Mouse (Mus musculus) fat pad, adult 2 months (tissue): ENCODE results near the gene Fastk.
A peak's percentile ranks its signal among the peaks of the same experiment; 100 is the strongest.
"Not testable (repeated sequence)": the region's sequence is repeated elsewhere in the genome, so short reads cannot be mapped to it uniquely, and the experiment has no call there.

Experiments used
- DNase-seq: peaks from one replicate; pipeline ENCODE4 v3.0.0-alpha.2; 2011; ENCODE audit warnings: low read depth, low spot score; ENCODE audit errors: extremely low read depth

The Fastk gene

DNA sequence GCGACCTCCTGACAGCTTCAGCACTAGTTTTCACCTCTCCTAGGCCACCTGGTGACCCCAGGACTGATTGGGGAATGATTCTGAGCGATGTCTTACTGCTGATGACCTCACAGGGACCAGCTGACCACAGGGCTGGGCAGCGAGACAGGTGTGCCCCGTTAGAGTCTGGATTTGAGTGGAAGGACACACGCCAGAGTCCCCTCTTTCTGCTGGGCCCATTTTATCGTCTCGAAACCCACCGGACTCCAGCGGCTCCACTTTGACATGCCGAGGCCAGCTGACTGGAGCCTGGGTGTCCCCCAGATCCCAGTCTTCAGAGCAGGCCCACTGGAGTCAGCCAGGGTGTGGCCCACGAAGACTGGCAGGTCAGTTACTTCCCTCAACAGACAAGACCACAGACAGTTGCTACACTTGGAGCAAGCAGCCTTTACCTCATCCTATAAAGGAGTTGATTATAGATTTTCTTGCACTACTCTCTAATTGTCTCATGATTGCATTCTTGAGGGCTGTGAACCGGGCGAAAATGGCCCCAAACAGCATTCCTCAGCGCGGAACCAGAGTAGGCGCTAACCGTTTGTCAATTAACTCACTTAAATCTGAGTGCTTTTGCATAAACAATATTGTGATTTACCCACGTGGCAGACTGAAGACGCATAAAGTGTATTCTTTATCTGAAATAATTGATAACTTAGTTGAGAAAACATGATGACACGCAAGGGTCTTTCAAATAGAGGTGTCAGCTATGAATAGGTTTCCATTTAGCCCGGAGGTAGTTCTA is 20.9 kb downstream of the Fastk start:
- DNase-seq: no peak

DNA sequence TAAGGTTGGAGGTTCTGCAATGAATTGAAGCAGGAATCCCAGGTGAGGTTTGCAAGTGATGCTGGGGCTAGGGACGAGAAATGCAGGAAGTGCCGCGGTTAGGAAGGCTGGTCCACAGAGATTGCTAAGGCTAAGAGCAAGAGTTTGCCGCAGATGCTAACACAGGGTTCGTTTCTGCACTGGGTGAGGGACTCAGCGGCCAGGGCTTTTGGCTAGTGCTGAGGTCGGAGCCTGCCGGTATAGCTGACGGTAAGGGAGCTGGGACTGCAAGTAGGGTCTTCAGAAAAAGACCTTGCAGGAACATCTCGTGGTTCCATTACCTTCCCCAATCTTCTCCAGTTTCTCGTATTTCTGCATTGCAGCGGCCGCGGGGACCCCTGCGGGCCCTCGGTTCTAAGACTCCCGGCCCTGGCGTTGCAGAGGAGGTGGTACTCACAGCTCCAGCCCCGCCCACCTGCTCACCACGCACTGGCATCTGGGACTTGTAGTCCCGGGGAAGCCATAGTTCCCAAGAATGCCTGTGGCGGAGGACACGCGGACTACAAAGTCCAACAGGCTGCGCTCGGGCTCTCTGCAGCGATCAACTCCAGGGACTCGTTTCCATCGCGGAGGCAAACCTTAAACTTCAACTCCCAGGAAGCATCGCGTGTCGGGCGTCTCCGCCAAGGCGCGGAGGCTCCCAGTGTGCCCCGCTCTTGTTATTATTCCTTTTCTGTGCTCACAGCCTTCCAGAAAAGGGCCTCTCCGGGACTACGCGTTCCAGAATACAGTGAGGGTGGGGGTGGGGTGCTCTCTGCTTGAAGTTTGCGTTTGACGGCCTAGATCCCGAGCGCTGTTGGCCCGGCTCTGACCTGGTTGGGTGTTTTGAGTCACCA is 21.7 kb downstream of the Fastk start, which contains the start of the genes Cdk5 and Slc4a2:
Gene Cdk5, minus strand, starts transcription at position 402 of the 875 bp plus-strand sequence.
Gene Slc4a2, plus strand, starts transcription at position 709 of the 875 bp plus-strand sequence.
- DNase-seq: peak; percentile 99

- DNase-seq: no peak
Observed at GRCm38 (mm10) chr5:24420381-24420780, 24.7 kb downstream of the Fastk start.

- no peak for DNase-seq
Observed at GRCm38 (mm10) chr5:24417587-24417986, 27.5 kb downstream of the Fastk start.

- no peak for DNase-seq
Observed at GRCm38 (mm10) chr5:24416222-24416736, 28.8 kb downstream of the Fastk start.

GRCm38 (mm10) chr5:24413938-24414337 is 31.1 kb downstream of the Fastk start:
- no peak for DNase-seq

GRCm38 (mm10) chr5:24413042-24413693 is 31.9 kb downstream of the Fastk start, which contains the start of gene Asic3:
TSS of gene Asic3 (plus strand) at chr5:24413392.
- DNase-seq: no peak

DNA sequence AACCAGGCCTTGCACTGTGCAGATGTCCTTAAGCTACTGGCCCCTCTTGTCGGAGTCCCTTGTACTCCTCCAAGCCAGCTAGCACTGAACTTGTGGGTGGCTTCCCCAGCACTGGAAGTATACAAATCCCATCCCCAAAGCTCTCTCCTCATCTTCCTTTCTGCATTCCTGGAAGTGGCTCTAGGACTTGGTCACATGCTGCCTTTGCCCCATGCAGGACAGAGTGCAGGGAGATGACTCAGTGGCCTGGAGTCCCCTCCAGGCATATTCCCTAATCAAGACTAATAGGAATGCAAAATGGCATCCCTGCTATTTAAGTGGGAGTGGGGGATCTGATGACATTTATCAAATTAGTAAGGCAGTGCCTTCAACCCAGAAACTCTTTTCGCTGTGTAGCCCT is 33.0 kb downstream of the Fastk start:
- no peak for DNase-seq

DNA sequence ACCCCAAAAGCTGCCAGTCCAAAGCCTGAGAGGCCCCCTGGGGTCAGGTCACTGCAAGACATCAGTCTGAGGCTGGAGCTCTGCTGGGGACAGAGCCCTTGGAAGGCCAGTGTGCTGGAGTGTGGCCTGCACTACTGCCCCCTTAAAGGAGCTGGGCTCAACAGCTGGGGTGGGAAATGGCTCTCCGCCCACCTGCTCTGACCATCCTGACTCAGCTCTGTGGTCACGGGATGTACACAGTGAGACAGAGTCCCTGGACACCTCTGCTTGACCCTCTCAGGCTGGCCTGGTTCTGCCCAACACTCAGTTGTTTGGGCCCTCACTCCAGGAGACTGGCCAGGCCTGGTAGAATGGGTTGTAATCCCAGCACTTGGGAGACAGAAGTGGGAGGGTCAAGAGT is 35.6 kb downstream of the Fastk start:
- no peak for DNase-seq

DNA sequence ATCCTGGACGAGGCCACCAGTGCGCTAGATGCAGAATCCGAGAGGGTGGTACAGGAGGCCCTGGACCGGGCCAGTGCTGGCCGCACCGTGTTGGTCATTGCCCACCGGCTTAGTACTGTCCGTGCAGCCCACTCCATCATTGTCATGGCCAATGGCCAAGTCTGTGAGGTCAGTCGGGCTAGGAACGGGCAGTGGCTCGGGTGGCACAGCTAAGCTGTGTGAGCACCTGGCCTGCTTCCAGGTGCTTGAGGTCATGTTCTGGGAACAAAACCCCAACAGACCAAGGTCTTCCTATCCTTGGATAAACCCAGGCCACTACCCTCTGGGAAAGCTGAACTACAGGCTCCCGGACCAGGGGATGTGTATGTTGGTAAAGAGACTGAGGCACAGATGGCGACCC is 36.4 kb downstream of the Fastk start:
- DNase-seq: no peak

- no peak for DNase-seq
Observed at GRCm38 (mm10) chr5:24405389-24405876, 39.7 kb downstream of the Fastk start.

DNA sequence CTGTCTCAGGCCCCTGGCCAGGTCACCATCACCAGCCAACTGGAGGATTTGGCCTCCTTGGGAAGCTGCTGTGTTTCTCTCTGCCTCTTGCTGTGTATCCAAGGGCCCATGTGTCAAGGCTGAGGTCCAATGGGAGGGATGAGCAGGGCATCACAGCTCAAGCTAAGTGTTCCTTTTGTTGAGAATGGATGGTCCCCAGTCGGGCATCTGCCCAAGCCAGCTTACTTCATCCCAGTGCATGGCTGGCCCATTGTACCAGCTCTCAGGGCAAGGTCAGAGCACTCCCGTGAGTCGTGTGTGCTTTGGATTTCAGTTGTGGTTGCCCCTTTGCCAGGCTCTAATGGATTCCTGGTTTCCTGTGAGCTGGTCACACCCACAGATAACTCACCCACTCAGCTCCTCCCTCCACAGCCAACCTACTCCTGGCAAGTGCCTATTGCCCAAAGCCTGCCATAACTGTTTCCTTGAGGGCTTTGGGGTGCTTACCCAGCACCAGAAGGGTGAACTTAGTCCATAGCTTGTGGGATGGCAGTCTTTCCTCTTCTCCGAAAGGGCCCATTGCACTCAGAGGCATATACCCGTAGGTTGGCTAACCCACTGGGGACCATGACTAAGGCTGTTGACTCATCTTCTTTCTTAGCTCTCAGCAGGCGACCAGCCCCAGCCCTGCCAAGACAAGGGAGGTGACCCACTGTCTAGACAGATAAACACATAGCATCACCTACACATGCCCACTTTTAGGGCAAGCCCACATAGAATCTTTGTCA is 40.3 kb downstream of the Fastk start:
- no peak for DNase-seq

DNA sequence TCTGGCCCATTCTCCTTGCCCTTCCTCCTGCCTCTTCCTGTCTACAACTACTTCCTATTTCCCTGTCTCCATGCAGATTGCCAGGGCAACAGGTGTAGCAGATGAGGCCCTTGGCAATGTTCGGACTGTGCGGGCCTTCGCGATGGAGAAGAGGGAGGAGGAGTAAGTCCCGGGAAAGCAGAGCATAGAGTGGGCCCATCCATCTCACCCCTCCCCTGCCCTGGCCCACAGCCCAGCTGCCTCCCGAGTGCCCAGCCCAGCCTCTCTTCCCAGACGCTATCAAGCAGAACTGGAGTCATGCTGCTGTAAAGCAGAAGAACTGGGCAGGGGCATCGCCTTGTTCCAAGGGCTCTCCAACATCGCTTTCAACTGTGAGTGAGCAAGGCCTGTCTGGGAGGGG is 43.1 kb downstream of the Fastk start:
- DNase-seq: no peak

- no peak for DNase-seq
Observed at GRCm38 (mm10) chr5:24400911-24401605, 44.0 kb downstream of the Fastk start.

DNA sequence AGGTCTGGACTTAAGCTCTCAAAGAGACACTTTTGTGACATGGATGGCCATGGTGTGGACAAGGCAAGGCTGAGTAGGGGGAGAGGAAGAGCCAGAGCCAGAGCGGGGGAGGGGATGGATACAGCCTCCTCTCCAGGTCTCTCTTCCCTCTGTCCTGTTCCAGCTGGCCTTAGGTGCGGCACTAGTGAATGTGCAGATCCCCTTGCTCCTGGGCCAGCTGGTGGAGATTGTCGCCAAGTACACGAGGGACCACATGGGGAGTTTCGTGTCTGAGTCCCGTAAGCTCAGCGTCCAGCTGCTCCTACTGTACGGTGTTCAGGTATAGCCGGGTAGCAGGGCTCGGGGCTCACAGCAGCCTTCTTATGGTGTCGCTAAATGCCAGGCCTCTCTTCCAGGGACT is 44.7 kb downstream of the Fastk start:
- no peak for DNase-seq

- DNase-seq: no peak
Observed at GRCm38 (mm10) chr5:24399686-24400085, 45.4 kb downstream of the Fastk start.

- not testable (repeated sequence) for DNase-seq
Observed at GRCm38 (mm10) chr5:24396254-24396653, 48.8 kb downstream of the Fastk start.

DNA sequence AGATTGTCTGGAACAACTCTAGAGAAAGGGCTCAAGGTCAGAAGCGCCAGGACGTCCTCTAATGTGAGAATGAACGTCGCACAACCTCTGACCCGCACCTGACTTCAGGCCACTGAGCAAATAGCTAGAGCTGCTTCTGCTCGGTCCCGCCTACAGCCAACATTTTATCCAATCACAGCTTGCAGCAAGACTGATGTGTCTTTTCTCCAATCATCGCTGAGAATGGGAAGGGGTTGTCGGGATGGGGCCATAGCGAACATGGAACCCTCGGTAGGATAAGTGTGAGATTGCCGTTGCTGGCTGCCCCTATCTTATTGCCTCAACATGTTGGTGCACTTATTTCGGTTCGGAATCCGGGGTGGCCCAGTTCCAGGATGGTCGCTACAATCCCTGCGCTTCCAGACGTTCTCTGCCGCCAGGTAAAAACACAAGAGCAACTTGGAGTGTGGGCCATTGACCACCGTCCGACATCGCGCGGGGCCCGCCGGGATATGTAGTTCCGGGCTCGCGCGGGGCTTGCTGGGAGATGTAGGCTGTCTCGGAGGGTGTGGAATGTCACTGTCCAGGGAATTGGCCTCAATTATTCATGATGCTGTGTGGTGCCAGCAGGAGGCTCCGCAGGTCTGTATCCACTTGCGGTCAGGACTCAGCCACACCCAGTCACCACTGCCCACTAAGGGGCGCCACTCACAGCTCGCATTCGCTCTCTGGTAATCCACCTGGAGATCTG is 50.8 kb downstream of the Fastk start:
- peak; percentile 90 for DNase-seq
